Mouse (Mus musculus): ENCODE measurements around the gene Ttc21b. TPM values are rescaled to one million over a fixed set of nuclear protein-coding genes. Genes with fewer than 3 reads are reported as not detected.
A peak's percentile ranks its signal among the peaks of the same experiment; 100 is the strongest.

The Ttc21b gene
- polyA plus RNA-seq (2015; fragmentation: Nextera tagmentation; extraction: Ambion mirVana) = 3.6 and 4.1 TPM in 2 replicates

DNA sequence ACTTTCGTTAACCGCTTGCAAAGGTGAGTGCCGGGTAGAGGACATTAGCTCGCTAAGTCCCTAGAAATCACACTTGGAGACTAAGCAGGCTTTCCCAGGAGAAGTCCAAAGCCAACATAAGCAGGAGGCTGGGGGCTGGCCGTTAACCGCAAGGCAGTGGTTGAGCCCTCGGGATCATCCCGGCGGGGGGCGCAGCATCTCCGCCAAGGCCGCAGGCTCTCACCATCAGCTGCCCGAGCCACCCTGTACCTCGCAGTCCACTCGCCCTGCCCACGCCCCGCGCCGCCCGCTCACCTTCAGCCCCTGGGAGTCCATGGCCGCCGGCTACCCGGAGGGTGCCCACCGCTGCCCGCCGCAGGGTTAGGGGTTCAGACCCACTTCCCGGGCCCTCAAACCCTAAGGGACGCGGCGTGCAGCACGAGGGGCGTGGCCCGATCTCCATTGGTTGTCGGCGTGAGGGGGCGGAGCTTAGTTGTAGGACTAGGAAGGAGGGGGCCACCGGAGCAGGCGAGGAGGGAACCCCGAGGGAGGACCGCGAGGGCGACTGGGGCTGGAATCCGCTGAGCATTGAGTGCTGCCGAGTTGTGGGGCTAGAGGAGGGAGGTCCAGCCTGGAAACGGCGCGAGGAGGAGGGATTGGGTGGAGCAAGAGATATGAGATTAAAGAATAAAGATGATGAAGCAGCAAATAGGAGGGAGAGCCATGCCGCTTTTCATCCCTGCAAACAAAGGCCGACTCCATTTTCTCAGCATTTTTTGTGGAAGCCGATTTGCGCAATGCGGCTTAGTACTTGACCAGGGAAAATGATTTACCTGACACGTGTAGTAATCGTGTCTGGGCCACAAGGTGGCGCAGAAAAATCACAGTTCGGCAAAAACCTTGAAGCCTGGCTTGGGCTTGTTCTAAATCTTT, at the start of gene Ttc21b:
Ttc21b (minus strand) TSS at position 398 of the 912 bp plus-strand sequence.
- DNase-seq (ENCODE audit: low spot score) (peak; percentile 95), ATAC-seq (ENCODE audit: low FRiP score, low TSS enrichment) (peak; percentile 100)
- Histone ChIP-seq H3K9ac (ENCODE audit: low read length) (peak within 1 kb of the TSS; percentile 55), H3K4me3 (ENCODE audit: low read depth, low read length) (peak within 1 kb of the TSS; percentile 59), H3K36me3 (ENCODE audit: control insufficient read depth, insufficient read depth, low read length) (no peaks in the 10 kb centered on the region; the same call in 1 of the 2 replicates), H3K9me3 (ENCODE audit: control insufficient read depth, low read length) (no peaks in the 10 kb centered on the region), H3K4me2 (replicated peaks; ENCODE audit: low read depth) (peak within 1 kb of the TSS; percentile 81), H3K27ac (replicated peaks) (peak within 1 kb of the TSS; percentile 42), H3K4me1 (replicated peaks; ENCODE audit: control insufficient read depth, insufficient read depth) (no peaks in the 10 kb centered on the region), H3K27me3 (ENCODE audit: control insufficient read depth, insufficient read depth, low read length) (no peaks in the 10 kb centered on the region)
- WGBS = under 1% methylated on average over 56 of the region's 56 CpGs
- TF ChIP-seq EP300 (optimal IDR thresholded peaks at IDR 0.05) (no peak), CTCF (IDR thresholded peaks at IDR 0.05; ENCODE audit: low read depth) (peak; percentile 84)

- H3K4me2 ChIP-seq (replicated peaks; ENCODE audit: low read depth) = no peak overlapping the region
- no peak for DNase-seq (ENCODE audit: low spot score)
- TF ChIP-seq EP300 (optimal IDR thresholded peaks at IDR 0.05) (no peak), CTCF (IDR thresholded peaks at IDR 0.05; ENCODE audit: low read depth) (no peak)
- no peak overlapping the region for H3K4me3 ChIP-seq (ENCODE audit: low read depth, low read length)
- H3K27me3 ChIP-seq (ENCODE audit: control insufficient read depth, insufficient read depth, low read length) = no peaks in the 10 kb centered on the region
- no peaks in the 10 kb centered on the region for H3K36me3 ChIP-seq (ENCODE audit: control insufficient read depth, insufficient read depth, low read length)
- no peak overlapping the region for H3K9ac ChIP-seq (ENCODE audit: low read length)
- ATAC-seq (ENCODE audit: low FRiP score, low TSS enrichment) = no peak
- H3K9me3 ChIP-seq (ENCODE audit: control insufficient read depth, low read length) = no peaks in the 10 kb centered on the region
- no peak overlapping the region for H3K27ac ChIP-seq (replicated peaks)
- WGBS = 58% methylated on average over 3 of the region's 3 CpGs
- H3K4me1 ChIP-seq (replicated peaks; ENCODE audit: control insufficient read depth, insufficient read depth) = no peaks in the 10 kb centered on the region
Measured at GRCm38 (mm10) chr2:66272551-66272950, 16.1 kb upstream of the Ttc21b start.

- no peaks in the 10 kb centered on the region for H3K27me3 ChIP-seq (ENCODE audit: control insufficient read depth, insufficient read depth, low read length)
- H3K27ac ChIP-seq (replicated peaks) = no peak overlapping the region
- no peak for ATAC-seq (ENCODE audit: low FRiP score, low TSS enrichment)
- H3K4me3 ChIP-seq (ENCODE audit: low read depth, low read length) = no peak overlapping the region
- 84% methylated on average over 1 of the region's 1 CpGs for WGBS
- H3K9ac ChIP-seq (ENCODE audit: low read length) = no peak overlapping the region
- H3K36me3 ChIP-seq (ENCODE audit: control insufficient read depth, insufficient read depth, low read length) = peaks cover 3% of the 10 kb centered on the region; the same call in 1 of the 2 replicates
- no peak for TF ChIP-seq CTCF (IDR thresholded peaks at IDR 0.05; ENCODE audit: low read depth)
- TF ChIP-seq EP300 (optimal IDR thresholded peaks at IDR 0.05) = no peak
- no peaks in the 10 kb centered on the region for H3K4me1 ChIP-seq (replicated peaks; ENCODE audit: control insufficient read depth, insufficient read depth)
- H3K9me3 ChIP-seq (ENCODE audit: control insufficient read depth, low read length) = no peaks in the 10 kb centered on the region
- no peak overlapping the region for H3K4me2 ChIP-seq (replicated peaks; ENCODE audit: low read depth)
- no peak for DNase-seq (ENCODE audit: low spot score)
Measured at GRCm38 (mm10) chr2:66244013-66244412, 12.4 kb downstream of the Ttc21b start.

DNA sequence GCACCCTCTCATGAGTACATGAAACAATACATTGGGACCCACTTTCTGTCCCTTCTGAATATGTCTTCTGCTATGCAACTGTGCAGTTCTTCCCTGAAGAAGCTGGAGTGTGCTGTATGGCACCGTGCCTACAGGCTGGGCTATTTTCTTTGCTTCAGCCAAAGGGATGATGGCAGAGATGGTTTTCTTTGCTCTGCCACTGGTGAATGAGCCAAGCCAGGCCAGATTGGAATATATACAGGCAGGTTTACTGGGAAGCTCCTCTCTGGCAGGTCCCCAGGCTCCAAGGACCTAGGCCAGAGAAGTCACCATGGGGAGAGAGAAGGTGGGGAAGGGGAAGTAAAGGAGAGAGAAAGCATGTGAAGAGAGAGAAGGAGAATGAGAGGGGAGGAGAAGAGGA, 16.1 kb downstream of the Ttc21b start:
- Histone ChIP-seq H3K4me2 (replicated peaks; ENCODE audit: low read depth) (no peak overlapping the region), H3K36me3 (ENCODE audit: control insufficient read depth, insufficient read depth, low read length) (no peaks in the 10 kb centered on the region; the same call in 1 of the 2 replicates), H3K9ac (ENCODE audit: low read length) (no peak overlapping the region), H3K27me3 (ENCODE audit: control insufficient read depth, insufficient read depth, low read length) (no peaks in the 10 kb centered on the region), H3K9me3 (ENCODE audit: control insufficient read depth, low read length) (no peaks in the 10 kb centered on the region), H3K4me1 (replicated peaks; ENCODE audit: control insufficient read depth, insufficient read depth) (no peaks in the 10 kb centered on the region), H3K4me3 (ENCODE audit: low read depth, low read length) (no peak overlapping the region), H3K27ac (replicated peaks) (no peak overlapping the region)
- DNase-seq (ENCODE audit: low spot score) (no peak), ATAC-seq (ENCODE audit: low FRiP score, low TSS enrichment) (no peak)
- WGBS = 96% methylated on average over 1 of the region's 1 CpGs
- no peak for TF ChIP-seq CTCF (IDR thresholded peaks at IDR 0.05; ENCODE audit: low read depth)
- no peak for TF ChIP-seq EP300 (optimal IDR thresholded peaks at IDR 0.05)

GRCm38 (mm10) chr2:66238886-66239285, 17.5 kb downstream of the Ttc21b start:
- H3K27ac ChIP-seq (replicated peaks) = no peak overlapping the region
- H3K4me1 ChIP-seq (replicated peaks; ENCODE audit: control insufficient read depth, insufficient read depth) = no peaks in the 10 kb centered on the region
- H3K4me3 ChIP-seq (ENCODE audit: low read depth, low read length) = no peak overlapping the region
- H3K4me2 ChIP-seq (replicated peaks; ENCODE audit: low read depth) = no peak overlapping the region
- H3K27me3 ChIP-seq (ENCODE audit: control insufficient read depth, insufficient read depth, low read length) = no peaks in the 10 kb centered on the region
- no peaks in the 10 kb centered on the region for H3K9me3 ChIP-seq (ENCODE audit: control insufficient read depth, low read length)
- TF ChIP-seq EP300 (optimal IDR thresholded peaks at IDR 0.05) (no peak), CTCF (IDR thresholded peaks at IDR 0.05; ENCODE audit: low read depth) (no peak)
- DNase-seq (ENCODE audit: low spot score) (no peak), ATAC-seq (ENCODE audit: low FRiP score, low TSS enrichment) (no peak)
- H3K9ac ChIP-seq (ENCODE audit: low read length) = no peak overlapping the region
- no peaks in the 10 kb centered on the region; the same call in 1 of the 2 replicates for H3K36me3 ChIP-seq (ENCODE audit: control insufficient read depth, insufficient read depth, low read length)
- WGBS = 88% methylated on average over 5 of the region's 5 CpGs

- Histone ChIP-seq H3K9me3 (ENCODE audit: control insufficient read depth, low read length) (no peaks in the 10 kb centered on the region), H3K4me3 (ENCODE audit: low read depth, low read length) (no peak overlapping the region), H3K4me1 (replicated peaks; ENCODE audit: control insufficient read depth, insufficient read depth) (no peaks in the 10 kb centered on the region), H3K27ac (replicated peaks) (no peak overlapping the region), H3K36me3 (ENCODE audit: control insufficient read depth, insufficient read depth, low read length) (peaks cover 4% of the 10 kb centered on the region; the same call in 1 of the 2 replicates), H3K9ac (ENCODE audit: low read length) (no peak overlapping the region), H3K4me2 (replicated peaks; ENCODE audit: low read depth) (no peak overlapping the region), H3K27me3 (ENCODE audit: control insufficient read depth, insufficient read depth, low read length) (no peaks in the 10 kb centered on the region)
- DNase-seq (ENCODE audit: low spot score) = no peak
- WGBS = 92% methylated on average over 7 of the region's 7 CpGs
- ATAC-seq (ENCODE audit: low FRiP score, low TSS enrichment) = no peak
- TF ChIP-seq EP300 (optimal IDR thresholded peaks at IDR 0.05) (no peak), CTCF (IDR thresholded peaks at IDR 0.05; ENCODE audit: low read depth) (no peak)
Measured at GRCm38 (mm10) chr2:66220954-66221353, 35.5 kb downstream of the Ttc21b start.
